Mouse (Mus musculus) c-Kit-negative CD71-positive TER-119-positive erythroid progenitor cells, embryonic 14.5 days (primary cell): ENCODE results near the gene Foxn3.

Experiments
- DNase-seq: peaks from one replicate; pipeline ENCODE4 v3.0.0-alpha.2; 2013; ENCODE audit warnings: low read depth, low spot score

Gene Foxn3

GRCm38 (mm10) chr12:99385897-99386834 is 177.2 kb downstream of the Foxn3 start:
- no peak for DNase-seq

GRCm38 (mm10) chr12:99385073-99385472 is 178.3 kb downstream of the Foxn3 start:
- no peak for DNase-seq

- DNase-seq: no peak
Observed at GRCm38 (mm10) chr12:99381317-99381716, 182.1 kb downstream of the Foxn3 start.

GRCm38 (mm10) chr12:99380855-99381262 is 182.5 kb downstream of the Foxn3 start:
- DNase-seq: no peak

GRCm38 (mm10) chr12:99380124-99380523 is 183.3 kb downstream of the Foxn3 start:
- DNase-seq: no peak

GRCm38 (mm10) chr12:99378284-99378683 is 185.1 kb downstream of the Foxn3 start:
- DNase-seq: no peak

GRCm38 (mm10) chr12:99377705-99378104 is 185.7 kb downstream of the Foxn3 start:
- DNase-seq: no peak

GRCm38 (mm10) chr12:99377069-99377468 is 186.3 kb downstream of the Foxn3 start:
- no peak for DNase-seq

GRCm38 (mm10) chr12:99375878-99376454 is 187.4 kb downstream of the Foxn3 start:
- DNase-seq: no peak

GRCm38 (mm10) chr12:99375426-99375825 is 188.0 kb downstream of the Foxn3 start:
- no peak for DNase-seq

- no peak for DNase-seq
Observed at GRCm38 (mm10) chr12:99374099-99374600, 189.2 kb downstream of the Foxn3 start.

- DNase-seq: no peak
Observed at GRCm38 (mm10) chr12:99373584-99373983, 189.8 kb downstream of the Foxn3 start.

- no peak for DNase-seq
Observed at GRCm38 (mm10) chr12:99371500-99371899, 191.9 kb downstream of the Foxn3 start.

- no peak for DNase-seq
Observed at GRCm38 (mm10) chr12:99368251-99368650, 195.1 kb downstream of the Foxn3 start.

GRCm38 (mm10) chr12:99365999-99366398 is 197.4 kb downstream of the Foxn3 start:
- DNase-seq: no peak

GRCm38 (mm10) chr12:99364201-99364600 is 199.2 kb downstream of the Foxn3 start:
- DNase-seq: no peak

GRCm38 (mm10) chr12:99363024-99363423 is 200.4 kb downstream of the Foxn3 start:
- DNase-seq: no peak

GRCm38 (mm10) chr12:99361752-99362132 is 201.6 kb downstream of the Foxn3 start:
- no peak for DNase-seq

GRCm38 (mm10) chr12:99360958-99361751 is 202.2 kb downstream of the Foxn3 start:
- no peak for DNase-seq

GRCm38 (mm10) chr12:99358698-99359097 is 204.7 kb downstream of the Foxn3 start:
- no peak for DNase-seq

- DNase-seq: no peak
Observed at GRCm38 (mm10) chr12:99356660-99357059, 206.7 kb downstream of the Foxn3 start.

GRCm38 (mm10) chr12:99353692-99354091 is 209.7 kb downstream of the Foxn3 start:
- DNase-seq: no peak
